Mouse (Mus musculus) heart, embryonic 14.5 days (tissue): ENCODE data around the gene Scn4a. TPM values are rescaled to one million over a fixed set of nuclear protein-coding genes. Genes with fewer than 3 reads are reported as not detected.

Source experiments
- ATAC-seq: fragments of 200-750 bp; cut with Nextera tagmentation; 2 replicates; pipeline ENCODE4 v1.8.0; 2017; ENCODE audit warnings: low read depth, moderate TSS enrichment; ENCODE audit not compliant: insufficient number of reproducible peaks, insufficient read depth, low FRiP score
- H3K27ac ChIP-seq, 2 experiments: fragments of 200-500 bp in 1 of 2; fragments of 300-500 bp in 1 of 2; sonication (generic) in 1 of 2; replicated peaks in 1 of 2; 2 replicates each; pipeline ENCODE4 v1.5.1; 2012 to 2014; ENCODE audit warnings: low read depth in 2 of 2, low read length in 2 of 2, control low read depth in 1 of 2, mild to moderate bottlenecking in 1 of 2, mixed read lengths in 1 of 2; ENCODE audit not compliant: control insufficient read depth in 1 of 2, insufficient read depth in 1 of 2
- H3K27me3 ChIP-seq: fragments of 300-500 bp; sonication (generic); 2 replicates; pipeline ENCODE4 v1.6.1; 2014; ENCODE audit warnings: mild to moderate bottlenecking, low read length, control low read depth; ENCODE audit not compliant: control insufficient read depth, insufficient read depth
- H3K36me3 ChIP-seq: fragments of 300-500 bp; sonication (generic); 2 replicates; pipeline ENCODE4 v1.6.1; 2014; ENCODE audit warnings: mild to moderate bottlenecking, control low read depth, low read length, mixed read lengths; ENCODE audit not compliant: control insufficient read depth, insufficient read depth
- H3K4me1 ChIP-seq, 2 experiments: fragments of 200-500 bp in 1 of 2; fragments of 300-500 bp in 1 of 2; sonication (generic) in 1 of 2; 2 replicates each; pipeline ENCODE4 v1.6.1; 2012 to 2014; ENCODE audit warnings: low read length in 2 of 2, control low read depth in 1 of 2, mixed read lengths in 1 of 2; ENCODE audit not compliant: control insufficient read depth in 2 of 2, insufficient read depth in 2 of 2
- H3K4me2 ChIP-seq: fragments of 300-500 bp; sonication (generic); 2 replicates; pipeline ENCODE4 v1.6.1; 2014; ENCODE audit warnings: mild to moderate bottlenecking, low read length
- H3K4me3 ChIP-seq, 2 experiments: fragments of 200-500 bp in 1 of 2; fragments of 300-500 bp in 1 of 2; sonication (generic) in 1 of 2; 2 replicates each; pipeline ENCODE4 v1.5.1; 2012 to 2014; ENCODE audit warnings: low read length in 2 of 2, mild to moderate bottlenecking in 2 of 2, control low read depth in 1 of 2, low read depth in 1 of 2, moderate library complexity in 1 of 2; ENCODE audit not compliant: control insufficient read depth in 1 of 2, insufficient read depth in 1 of 2
- H3K9ac ChIP-seq: fragments of 300-500 bp; sonication (generic); 2 replicates; pipeline ENCODE4 v1.6.1; 2014; ENCODE audit warnings: mild to moderate bottlenecking, low read length
- H3K9me3 ChIP-seq: fragments of 300-500 bp; sonication (generic); 2 replicates; pipeline ENCODE4 v1.6.1; 2016; ENCODE audit warnings: low read length, control low read depth; ENCODE audit not compliant: control insufficient read depth
- WGBS: fragments of 180-500 bp; shearing (Covaris S2); extraction: QIAGEN DNeasy Blood & Tissue Kit; methylation state at CpG from one replicate; pipeline ENCODE4 v1.1.7; 2014; 5-methylcytosine and 5-hydroxymethylcytosine counted together
- polyA plus RNA-seq: library from polyadenylated mRNA; unstranded; fragments of >200 nt; fragmentation: Nextera tagmentation; extraction: Ambion mirVana; gene quantifications from 2 replicates; pipeline ENCODE4 v1.2.1, GENCODE M21; 2014

Scn4a gene
- polyA plus RNA-seq, 1 experiment from 2014 or later, result 0.07 TPM

DNA sequence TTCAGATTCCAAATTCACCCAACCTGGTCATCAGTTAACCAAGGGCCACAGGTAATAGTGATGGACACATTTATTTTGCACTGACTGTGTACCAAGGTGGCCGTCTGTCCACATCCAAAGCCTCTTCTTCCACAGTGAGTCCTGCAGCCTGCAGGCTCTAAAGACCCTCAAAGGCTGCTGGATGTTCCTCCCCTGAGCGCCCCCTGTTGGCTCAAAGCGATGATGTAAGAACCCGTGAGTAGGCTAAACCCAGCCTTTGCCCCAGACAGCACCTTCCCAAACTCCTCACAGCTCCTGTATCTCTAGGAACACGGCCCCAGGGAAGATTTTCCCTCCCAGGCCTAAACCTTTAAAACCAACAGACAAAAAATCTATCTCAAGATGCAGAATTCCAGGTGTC lies 6.3 kb upstream of the Scn4a start:
- H3K36me3 ChIP-seq, result no peaks in the 10 kb centered on the region
- peaks cover 6 to 8% of the 10 kb centered on the region in 2 experiments for H3K4me1 ChIP-seq

GRCm38 (mm10) chr11:106355382-106356128 lies 2.5 kb upstream of the Scn4a start:
- Histone ChIP-seq H3K9ac (no peak overlapping the region), H3K4me3 (no peak overlapping the region), H3K36me3 (no peaks in the 10 kb centered on the region), H3K27me3 (no peaks in the 10 kb centered on the region), H3K9me3 (no peaks in the 10 kb centered on the region), H3K4me2 (no peak overlapping the region), H3K27ac (0 out of 4 replicates have a peak overlapping the region, but pooled peaks of 1 of the 2 experiments have one; percentile 24), H3K4me1 (peaks cover 8% of the 10 kb centered on the region in 2 experiments)
- WGBS, result 45% methylated on average over 19 of the region's 19 CpGs
- no peak for ATAC-seq

More for the DNA sequence above, 6.3 kb upstream of the Scn4a start:
- H3K9ac ChIP-seq, result no peak overlapping the region
- no peaks in the 10 kb centered on the region for H3K27me3 ChIP-seq
- no peak for ATAC-seq
- no peak overlapping the region for H3K27ac ChIP-seq
- no peak overlapping the region for H3K4me3 ChIP-seq
- WGBS, result 29% methylated on average over 5 of the region's 5 CpGs
- no peaks in the 10 kb centered on the region for H3K9me3 ChIP-seq
- H3K4me2 ChIP-seq, result no peak overlapping the region

DNA sequence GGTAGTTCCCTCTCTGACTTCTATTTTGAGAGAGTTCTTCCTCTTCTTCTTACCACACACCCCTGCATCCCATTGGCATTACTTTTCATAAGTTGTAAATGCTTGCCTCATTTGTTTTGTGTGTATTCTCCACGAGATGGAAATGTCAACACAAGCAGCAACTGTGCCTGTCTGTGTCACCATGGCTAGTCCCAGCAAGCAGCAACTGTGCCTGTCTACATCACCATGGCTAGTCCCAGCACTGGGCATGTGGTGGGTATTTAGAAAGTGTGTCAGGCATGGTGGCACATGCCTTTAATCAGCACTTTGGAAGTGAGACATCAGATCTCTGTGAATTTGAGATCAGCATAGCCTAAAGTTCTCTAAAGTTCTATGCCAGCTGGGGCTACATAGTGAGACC lies 1.1 kb upstream of the Scn4a start:
- H3K4me3 ChIP-seq, result no peak overlapping the region
- no peak for ATAC-seq
- no peak overlapping the region for H3K27ac ChIP-seq
- no peaks in the 10 kb centered on the region for H3K36me3 ChIP-seq
- no peak overlapping the region for H3K9ac ChIP-seq
- H3K4me2 ChIP-seq, result no peak overlapping the region
- 50% methylated on average over 1 of the region's 1 CpGs for WGBS
- peaks cover 8% of the 10 kb centered on the region in 2 experiments for H3K4me1 ChIP-seq
- no peaks in the 10 kb centered on the region for H3K9me3 ChIP-seq
- H3K27me3 ChIP-seq, result no peaks in the 10 kb centered on the region

- ATAC-seq, result no peak
- Histone ChIP-seq H3K27ac (no peak overlapping the region), H3K4me2 (no peak overlapping the region), H3K4me3 (no peak overlapping the region), H3K27me3 (no peaks in the 10 kb centered on the region), H3K36me3 (no peaks in the 10 kb centered on the region), H3K4me1 (peaks cover 8% of the 10 kb centered on the region in 2 experiments), H3K9ac (no peak overlapping the region), H3K9me3 (no peaks in the 10 kb centered on the region)
- WGBS, result 58% methylated on average over 4 of the region's 4 CpGs
These were observed 1.1 kb downstream of the Scn4a start for GRCm38 (mm10) chr11:106351941-106352340.

- 53% methylated on average over 3 of the region's 3 CpGs for WGBS
- Histone ChIP-seq H3K27me3 (no peaks in the 10 kb centered on the region), H3K27ac (no peak overlapping the region), H3K9me3 (no peaks in the 10 kb centered on the region), H3K4me1 (peaks cover 8% of the 10 kb centered on the region in 2 experiments), H3K4me2 (no peak overlapping the region), H3K36me3 (no peaks in the 10 kb centered on the region), H3K9ac (no peak overlapping the region), H3K4me3 (no peak overlapping the region)
- no peak for ATAC-seq
These were observed 1.8 kb downstream of the Scn4a start for GRCm38 (mm10) chr11:106351253-106351652.

DNA sequence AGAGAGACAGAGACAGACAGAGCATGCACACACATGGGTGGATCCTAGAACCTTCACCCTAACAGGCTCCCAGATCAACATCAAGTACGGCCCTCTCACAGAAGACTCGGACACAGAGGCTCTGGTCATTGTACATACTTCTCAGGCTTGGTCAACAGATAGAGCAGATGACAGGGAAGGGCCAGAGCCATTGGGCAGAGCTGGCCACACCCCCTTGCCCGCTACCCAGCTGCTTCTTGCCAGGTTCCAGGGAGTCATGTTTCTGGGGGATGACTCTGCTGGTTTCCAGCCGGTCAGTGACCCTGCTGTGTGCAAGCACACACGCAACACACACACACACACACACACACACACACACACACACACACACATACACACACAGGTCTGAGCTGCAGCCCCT lies 2.2 kb downstream of the Scn4a start:
- no peaks in the 10 kb centered on the region for H3K9me3 ChIP-seq
- no peak overlapping the region for H3K9ac ChIP-seq
- no peak for ATAC-seq
- no peaks in the 10 kb centered on the region for H3K27me3 ChIP-seq
- H3K4me3 ChIP-seq, result no peak overlapping the region
- no peak overlapping the region for H3K27ac ChIP-seq
- 53% methylated on average over 5 of the region's 5 CpGs for WGBS
- H3K36me3 ChIP-seq, result no peaks in the 10 kb centered on the region
- H3K4me1 ChIP-seq, result peaks cover 7% of the 10 kb centered on the region in 2 experiments
- H3K4me2 ChIP-seq, result no peak overlapping the region

DNA sequence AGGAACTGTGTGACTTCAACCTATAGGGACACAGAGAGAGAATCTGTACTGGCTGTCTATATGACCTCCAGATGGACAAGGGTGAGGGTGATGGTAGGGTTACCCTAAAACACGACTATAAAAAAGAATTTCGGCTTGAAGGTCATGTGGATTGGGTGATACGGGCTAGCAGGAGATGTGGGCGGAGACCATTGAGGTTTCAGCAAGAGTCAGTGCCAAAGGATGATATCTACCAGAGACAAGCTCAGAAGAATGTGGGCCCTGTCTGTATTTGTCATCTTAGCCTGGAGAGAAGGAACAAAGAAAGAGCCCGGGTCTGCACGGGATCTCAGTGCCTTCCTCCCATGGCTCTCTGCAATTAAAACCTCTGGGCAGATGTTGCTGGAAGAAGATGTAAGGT lies 3.3 kb downstream of the Scn4a start:
- Histone ChIP-seq H3K9me3 (no peaks in the 10 kb centered on the region), H3K36me3 (no peaks in the 10 kb centered on the region), H3K4me2 (no peak overlapping the region), H3K4me3 (no peak overlapping the region), H3K9ac (no peak overlapping the region), H3K27ac (no peak overlapping the region), H3K27me3 (no peaks in the 10 kb centered on the region), H3K4me1 (peaks cover 0 to 2% of the 10 kb centered on the region in 2 experiments; a peak in 1 of 4 replicates)
- no peak for ATAC-seq
- WGBS, result 68% methylated on average over 6 of the region's 6 CpGs

DNA sequence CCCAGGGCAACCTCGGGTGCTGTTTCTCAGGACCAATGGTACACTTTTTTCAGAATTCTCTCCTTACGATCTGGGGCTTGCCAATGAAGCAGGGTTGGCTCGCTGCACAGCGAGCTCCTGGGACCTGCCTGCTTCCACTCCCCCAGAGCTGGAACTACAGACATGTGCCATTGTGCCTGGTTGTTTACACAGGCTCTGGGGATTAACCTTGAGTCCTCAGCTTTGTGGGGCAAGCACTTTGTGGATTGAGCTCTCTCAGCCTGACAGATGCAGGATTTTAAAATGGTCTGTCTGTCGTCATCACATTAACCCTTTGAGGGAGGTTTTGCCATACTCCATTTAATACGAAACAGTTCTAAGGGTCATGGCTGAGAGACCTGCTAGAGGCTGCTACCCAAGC lies 8.2 kb downstream of the Scn4a start:
- WGBS, result 41% methylated on average over 6 of the region's 6 CpGs
- Histone ChIP-seq H3K9ac (no peak overlapping the region), H3K27ac (no peak overlapping the region), H3K9me3 (no peaks in the 10 kb centered on the region), H3K4me2 (no peak overlapping the region), H3K4me1 (peaks cover 4 to 9% of the 10 kb centered on the region in 2 experiments; a peak in 3 of 4 replicates), H3K36me3 (no peaks in the 10 kb centered on the region), H3K27me3 (no peaks in the 10 kb centered on the region), H3K4me3 (no peak overlapping the region)
- no peak for ATAC-seq
